Mouse (Mus musculus) heart, postnatal 14 days (tissue): ENCODE results near the gene Col4a3. TPM values are rescaled to one million over a fixed set of nuclear protein-coding genes. Genes with fewer than 3 reads are reported as not detected.

Experiments
- DNase-seq, 2 experiments: peaks; one replicate each; pipeline ENCODE4 v3.0.0; 2021 to 2022
- intact Hi-C: fragments of 180-260 bp; cut with DNase I; formaldehyde crosslinking; loops from one replicate; pipeline ENCODE4 v1.15.1; 2025
- long read RNA-seq, 2 experiments: library from polyadenylated mRNA; stranded (forward); transcript quantifications; one replicate each; pipeline ENCODE4 v2.0.0; 2021
- total RNA-seq, 2 experiments: library from RNA; stranded (reverse); gene quantifications; 2 replicates each; pipeline ENCODE4 v1.2.3; 2021

Gene Col4a3
- total RNA-seq = 1 to 10 TPM; 5.1 to 5.5 TPM
- long read RNA-seq, experiment 1, partial matches to known transcripts = 0 of 1 reads
- long read RNA-seq, experiment 1, other reads (novel, unspliced or antisense) = 1 of 1 reads
- long read RNA-seq, experiment 2, partial matches to known transcripts = 2 of 3 reads
- long read RNA-seq, experiment 2, other reads (novel, unspliced or antisense) = 1 of 3 reads

DNA sequence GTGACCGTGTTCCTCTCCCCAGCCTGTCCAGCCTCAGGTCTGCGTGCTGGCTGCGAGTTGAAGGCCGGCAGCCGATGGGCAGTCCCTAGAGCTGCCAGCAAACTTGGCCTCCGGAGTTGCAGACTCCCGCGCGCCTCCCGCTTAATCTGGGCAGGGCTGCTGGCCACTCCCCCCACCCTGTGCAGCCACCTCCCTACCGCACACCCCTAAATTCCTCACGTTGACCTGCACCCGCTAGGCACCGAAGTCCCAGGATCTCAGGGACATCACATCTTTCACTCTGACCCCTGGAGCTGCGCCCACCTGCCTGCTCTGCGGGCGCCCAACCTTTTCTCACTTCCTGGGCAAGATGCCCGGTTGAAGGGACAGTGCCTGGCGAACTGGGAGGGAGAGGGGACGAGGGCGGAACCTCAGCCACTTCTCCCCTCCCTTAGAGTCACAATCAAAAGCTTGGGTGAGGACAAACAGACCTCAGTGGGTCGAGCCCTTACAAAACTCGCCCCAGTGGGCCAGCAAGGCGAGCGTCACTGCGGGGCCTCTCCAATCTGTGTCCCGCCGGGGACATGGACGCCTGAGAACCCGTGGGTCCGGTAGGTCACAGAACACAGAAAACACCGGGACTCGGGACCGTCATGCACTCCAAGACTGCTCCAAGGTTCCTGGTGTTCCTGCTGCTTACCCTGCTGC is at the start of gene Col4a3, which contains the start of gene Col4a4:
Gene Col4a3, plus strand, starts transcription at position 209 of the 687 bp plus-strand sequence.
Gene Col4a4, minus strand, starts transcription at position 137 of the 687 bp plus-strand sequence.
- DNase-seq = peak; percentile 69 to 74
- intact Hi-C loops = no loop called here

GRCm38 (mm10) chr1:82537848-82538247 is 48.9 kb upstream of the Col4a3 start:
- intact Hi-C loops = no loop called here
- DNase-seq = no peak

GRCm38 (mm10) chr1:82540056-82540455 is 46.7 kb upstream of the Col4a3 start:
- DNase-seq = no peak
- intact Hi-C loops = no loop called here

GRCm38 (mm10) chr1:82543934-82544333 is 42.8 kb upstream of the Col4a3 start:
- intact Hi-C loops = no loop called here
- no peak for DNase-seq

DNA sequence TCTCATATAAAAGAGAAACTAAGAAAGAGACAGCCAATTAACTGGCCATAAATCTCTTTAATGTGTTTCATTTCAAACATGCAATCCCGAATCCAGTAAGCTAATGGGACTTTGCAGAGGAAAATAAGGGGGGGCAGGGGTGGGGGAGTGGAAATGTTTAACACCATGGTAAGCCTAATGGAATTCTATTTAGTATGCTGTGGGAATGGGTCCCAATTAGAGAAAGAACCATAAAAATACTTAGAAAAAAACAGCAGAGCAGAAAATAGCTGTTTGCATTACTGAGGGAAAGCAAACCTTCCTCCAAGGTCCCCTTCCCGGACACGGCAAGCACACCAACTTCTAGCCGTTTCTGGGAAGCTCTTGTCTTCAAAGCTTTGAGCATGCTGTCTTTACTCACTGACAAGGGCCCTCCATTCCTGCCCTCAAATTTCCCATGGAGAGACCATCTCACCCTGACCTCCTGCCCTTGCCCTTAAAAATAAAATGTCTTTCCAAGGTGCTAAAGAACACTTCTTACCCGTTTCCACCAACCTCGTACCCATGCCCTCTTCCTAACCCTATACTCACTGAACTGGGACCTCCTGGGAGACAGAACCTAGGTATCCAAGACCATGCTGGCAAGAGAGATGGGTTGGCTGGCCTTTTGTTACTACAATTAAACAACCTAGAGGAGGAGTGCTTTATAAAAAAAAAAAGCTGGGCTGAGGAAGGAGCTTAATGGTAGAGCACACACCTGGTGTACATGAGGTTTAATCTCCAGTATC is 42.1 kb upstream of the Col4a3 start:
- no peak for DNase-seq
- intact Hi-C loops = no loop called here

DNA sequence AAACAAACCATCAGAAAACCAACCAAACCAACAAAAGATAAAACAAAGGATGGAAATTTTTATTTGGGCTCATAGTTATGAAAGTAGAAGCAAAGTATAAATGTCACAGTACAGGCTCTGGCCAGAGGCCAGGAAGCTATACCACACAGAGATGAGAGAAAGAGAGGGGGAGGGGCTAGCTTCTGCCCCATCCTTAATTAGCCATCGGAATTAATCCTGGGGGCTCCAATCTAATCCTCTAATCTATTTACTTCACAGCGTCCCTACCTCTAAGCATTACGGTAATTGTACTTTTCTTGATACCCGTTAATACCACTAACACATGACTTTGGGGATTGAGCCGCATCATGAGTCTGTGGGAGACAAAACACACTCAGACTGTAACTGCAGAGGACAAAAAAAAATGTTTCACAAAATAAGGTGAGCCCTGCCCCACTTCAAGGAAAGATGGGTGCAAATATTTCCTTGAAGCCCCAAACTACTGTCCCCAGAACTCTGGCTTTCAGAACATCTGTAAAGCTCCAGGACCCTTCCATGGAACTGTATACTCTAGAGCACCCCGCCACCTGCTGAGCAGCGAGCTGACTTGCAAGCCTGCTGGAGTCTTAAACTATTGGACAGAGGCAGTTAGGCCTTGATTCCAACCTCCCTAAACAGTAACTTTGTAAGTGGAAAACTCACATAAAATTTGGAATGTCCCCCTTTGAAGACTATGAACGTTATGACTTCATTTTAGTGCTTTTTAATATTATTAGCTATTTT is 41.3 kb upstream of the Col4a3 start:
- no peak for DNase-seq
- intact Hi-C loops = no loop called here

GRCm38 (mm10) chr1:82554443-82554850 is 32.3 kb upstream of the Col4a3 start:
- DNase-seq = peak; percentile 20 to 33
- intact Hi-C loops = no loop called here

- intact Hi-C loops = loop anchor here (5.0 kb wide), 1 partner anchor 87 kb away; no protein-coding TSS in a partner anchor
- DNase-seq = no peak
Measured at GRCm38 (mm10) chr1:82554889-82555288, 31.8 kb upstream of the Col4a3 start.

- DNase-seq = no peak
- intact Hi-C loops = no loop called here
Measured at GRCm38 (mm10) chr1:82560223-82560622, 26.5 kb upstream of the Col4a3 start.

- no peak for DNase-seq
- intact Hi-C loops = no loop called here
Measured at GRCm38 (mm10) chr1:82569405-82569804, 17.3 kb upstream of the Col4a3 start.

- no peak for DNase-seq
- intact Hi-C loops = loop anchor here (5.0 kb wide), 1 partner anchor 71 kb away; no protein-coding TSS in a partner anchor
Measured at GRCm38 (mm10) chr1:82571758-82572157, 15.0 kb upstream of the Col4a3 start.

DNA sequence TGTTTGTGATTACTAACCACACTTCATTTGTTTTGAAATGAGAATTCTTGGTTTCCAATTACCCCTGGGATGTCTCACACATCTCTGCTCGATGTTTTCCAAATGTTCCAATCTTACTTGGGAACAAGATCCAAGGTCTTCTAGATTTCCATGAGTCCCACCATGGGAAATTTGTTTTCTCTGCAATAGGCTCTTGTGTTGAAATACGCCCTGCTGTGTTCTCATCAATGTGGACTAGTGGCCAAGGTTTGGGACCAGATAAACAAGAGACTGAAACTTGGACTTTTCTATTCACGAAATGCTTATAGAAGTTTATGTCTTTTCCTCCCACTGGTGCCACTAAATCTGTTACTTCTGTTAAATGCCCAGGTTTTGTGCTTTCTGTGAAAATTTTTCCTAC is 11.0 kb upstream of the Col4a3 start:
- intact Hi-C loops = no loop called here
- no peak for DNase-seq

GRCm38 (mm10) chr1:82576182-82576581 is 10.5 kb upstream of the Col4a3 start:
- no peak for DNase-seq
- intact Hi-C loops = no loop called here

GRCm38 (mm10) chr1:82577339-82577738 is 9.4 kb upstream of the Col4a3 start:
- intact Hi-C loops = no loop called here
- DNase-seq = no peak

DNA sequence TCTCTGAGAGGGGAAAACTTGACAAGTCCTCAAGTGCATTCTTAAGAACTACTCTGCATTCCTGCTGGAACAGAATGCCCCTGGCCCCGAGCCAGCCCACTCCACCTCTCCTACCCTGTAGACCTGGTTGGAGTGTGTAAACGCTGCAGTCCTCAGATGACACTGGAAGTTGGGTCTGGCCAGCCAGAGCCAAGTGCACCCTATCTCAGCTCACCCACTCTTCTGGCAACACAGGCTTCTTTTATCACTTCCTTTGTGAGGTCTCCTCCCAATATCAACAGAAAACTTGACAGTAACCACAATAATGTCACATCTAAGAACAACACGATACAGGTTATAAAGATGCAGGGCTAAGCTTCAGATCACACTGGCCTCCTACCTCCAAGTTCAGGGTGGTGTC is 8.8 kb upstream of the Col4a3 start:
- DNase-seq = peak; percentile 67 to 69
- intact Hi-C loops = no loop called here

DNA sequence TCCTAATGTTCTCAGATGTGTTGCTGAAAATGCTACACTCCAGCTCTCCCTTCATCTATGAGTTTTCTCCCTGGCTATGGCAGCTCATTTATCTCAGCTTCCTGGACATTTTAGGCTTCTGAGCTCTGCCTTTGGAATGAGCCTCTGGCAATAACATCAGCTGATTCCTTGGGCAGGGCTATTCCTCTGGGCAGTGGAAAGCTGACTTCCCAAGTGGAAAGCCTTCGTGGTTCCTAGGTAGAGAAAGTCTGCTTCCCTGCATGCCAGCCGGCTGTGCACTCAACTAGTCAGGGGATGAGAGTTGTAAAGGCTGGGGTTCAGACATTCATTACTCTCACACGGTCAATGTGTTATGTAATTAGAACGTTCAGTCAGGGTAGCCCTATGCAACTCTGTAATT is 8.4 kb upstream of the Col4a3 start:
- intact Hi-C loops = no loop called here
- peak; percentile 5 to 17 for DNase-seq

GRCm38 (mm10) chr1:82585981-82586380 is 740 bp upstream of the Col4a3 start:
- DNase-seq = no peak
- intact Hi-C loops = no loop called here

GRCm38 (mm10) chr1:82590266-82590665 is 3.5 kb downstream of the Col4a3 start:
- DNase-seq = no peak
- intact Hi-C loops = no loop called here

DNA sequence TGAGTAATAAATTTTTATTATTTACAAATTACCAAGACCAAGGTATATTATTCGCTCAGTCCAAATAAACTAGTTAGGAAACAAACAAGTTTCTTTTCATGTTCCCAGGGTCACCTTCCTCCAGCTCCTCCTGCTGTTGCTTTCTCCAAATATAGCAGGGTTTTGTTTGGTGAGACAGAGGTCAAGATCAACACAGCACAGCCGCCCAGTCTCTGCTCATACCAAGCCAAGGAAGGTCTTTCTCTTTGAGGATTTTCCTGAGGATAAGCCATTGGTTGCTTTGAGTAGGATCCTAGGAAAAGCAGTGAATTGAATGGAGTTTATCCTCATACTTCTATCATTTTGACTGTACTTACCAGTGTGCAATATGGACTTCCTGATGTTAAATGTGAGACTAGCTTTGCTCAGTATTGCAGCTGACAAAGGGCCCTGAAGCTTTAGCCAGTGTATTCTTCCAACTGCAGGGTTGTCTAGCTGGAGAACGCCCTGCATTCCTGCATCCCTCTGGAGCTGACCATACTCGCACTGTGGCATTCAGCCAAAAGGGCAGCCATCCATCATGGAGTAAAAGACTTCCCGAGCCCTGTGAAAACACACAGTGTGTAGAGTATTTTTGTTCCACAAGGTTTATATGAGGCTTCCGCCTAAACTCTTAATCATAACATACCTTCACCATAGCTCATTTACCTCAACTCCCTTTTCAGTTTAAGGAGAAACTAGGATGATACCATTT is 10.3 kb downstream of the Col4a3 start:
- intact Hi-C loops = no loop called here
- peak; percentile 50 to 64 for DNase-seq
